Mouse (Mus musculus): ENCODE measurements around the gene Olfr935. TPM values are rescaled to one million over a fixed set of nuclear protein-coding genes. Genes with fewer than 3 reads are reported as not detected.

Gene Olfr935
- not detected in 2 replicates for polyA plus RNA-seq (2016; fragmentation: Nextera tagmentation; extraction: Ambion mirVana)

DNA sequence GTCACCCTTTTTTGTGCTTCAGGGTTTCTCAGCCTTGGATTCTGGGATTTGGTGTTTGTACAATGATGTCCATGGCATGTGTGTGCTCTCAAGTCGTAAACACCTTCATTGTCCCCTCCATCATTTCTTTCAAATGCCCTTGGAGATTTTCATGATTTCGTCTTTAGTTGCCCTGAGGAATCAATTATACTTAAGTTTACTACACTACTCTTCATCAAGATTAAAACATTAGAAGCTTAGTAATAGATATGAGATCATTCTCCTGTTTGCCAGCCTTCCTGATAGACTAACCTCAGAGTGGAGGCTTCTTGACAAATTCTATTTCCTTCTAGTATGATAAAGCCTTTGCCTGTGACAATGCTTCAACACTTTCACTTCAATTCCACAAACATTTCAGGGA lies at the start of gene Olfr935:
Gene Olfr935 (minus strand): TSS at position 101 of the 400 bp plus-strand sequence.
- Histone ChIP-seq H3K27ac (no peak within 1 kb of the TSS), H3K36me3 (no peaks in the 10 kb centered on the region)
- WGBS, result 81% methylated on average over 2 of the region's 2 CpGs

GRCm38 (mm10) chr9:39023277-39023676 lies 23.8 kb upstream of the Olfr935 start, which contains the start of gene Olfr146:
Gene Olfr146 (minus strand): TSS chr9:39023377.
- no peak within 1 kb of the TSS for H3K4me3 ChIP-seq
- no peaks in the 10 kb centered on the region for H3K4me1 ChIP-seq
- 75% methylated on average over 1 of the region's 1 CpGs for WGBS
- H3K36me3 ChIP-seq, result no peaks in the 10 kb centered on the region
- DNase-seq (ENCODE audit: low spot score), result no peak
- no peaks in the 10 kb centered on the region for H3K27me3 ChIP-seq (ENCODE audit: insufficient read depth, poor library complexity, severe bottlenecking)
- no peaks in the 10 kb centered on the region for H3K9me3 ChIP-seq
- no peak within 1 kb of the TSS for H3K27ac ChIP-seq

More for the DNA sequence above, at the start of gene Olfr935:
- no peaks in the 10 kb centered on the region for H3K4me1 ChIP-seq
- no peaks in the 10 kb centered on the region for H3K9me3 ChIP-seq
- H3K27me3 ChIP-seq (ENCODE audit: insufficient read depth, poor library complexity, severe bottlenecking), result no peaks in the 10 kb centered on the region
- H3K4me3 ChIP-seq, result no peak within 1 kb of the TSS
- no peak for DNase-seq (ENCODE audit: low spot score)

DNA sequence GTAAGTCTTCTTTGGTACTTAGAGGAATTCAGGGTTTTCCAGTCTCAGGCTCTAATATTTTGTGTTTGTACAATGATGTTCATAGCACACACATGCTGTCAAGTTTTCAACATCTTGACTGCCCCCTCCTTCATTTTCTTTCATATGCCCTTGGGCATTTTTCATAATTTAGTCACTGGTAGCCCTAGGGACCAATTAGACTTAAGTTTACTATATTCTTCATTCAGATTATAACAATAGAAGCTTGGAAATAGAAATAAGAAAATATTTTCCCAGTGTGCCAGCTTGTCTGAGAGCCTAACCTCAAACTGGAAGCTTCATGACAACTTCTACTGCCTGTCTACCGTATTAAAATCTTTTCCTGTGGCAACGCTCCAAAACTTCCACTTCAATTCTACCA lies 11.3 kb downstream of the Olfr935 start, which contains the start of gene Olfr934:
Gene Olfr934 (minus strand): TSS at position 101 of the 400 bp plus-strand sequence.
- Histone ChIP-seq H3K4me3 (no peak within 1 kb of the TSS), H3K4me1 (no peaks in the 10 kb centered on the region), H3K36me3 (no peaks in the 10 kb centered on the region), H3K9me3 (no peaks in the 10 kb centered on the region), H3K27ac (no peak within 1 kb of the TSS), H3K27me3 (ENCODE audit: insufficient read depth, poor library complexity, severe bottlenecking) (no peaks in the 10 kb centered on the region)
- no peak for DNase-seq (ENCODE audit: low spot score)
- 87% methylated on average over 2 of the region's 2 CpGs for WGBS

DNA sequence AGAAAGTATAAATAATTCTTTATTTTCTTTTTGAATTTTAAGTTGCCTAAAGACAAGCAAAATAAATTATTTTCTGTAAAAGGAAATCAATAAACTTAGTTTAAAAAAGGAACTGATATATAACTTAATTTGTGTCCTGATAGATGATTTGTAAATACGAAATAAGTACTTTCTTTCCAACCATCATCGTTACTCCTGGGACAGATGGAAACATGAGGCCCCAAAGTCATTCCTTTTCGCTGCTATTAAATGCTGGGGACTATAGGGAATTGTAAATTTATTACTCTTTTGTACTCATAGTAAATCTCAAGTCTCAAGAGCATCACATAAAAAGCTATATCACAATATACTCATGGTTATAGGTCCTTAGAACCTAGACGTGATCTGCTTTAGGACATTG lies 27.5 kb downstream of the Olfr935 start, which contains the start of gene Olfr933:
Gene Olfr933 (plus strand): TSS at position 301 of the 400 bp plus-strand sequence.
- no peak within 1 kb of the TSS for H3K27ac ChIP-seq
- H3K4me3 ChIP-seq, result no peak within 1 kb of the TSS
- no peaks in the 10 kb centered on the region for H3K36me3 ChIP-seq
- WGBS, result 82% methylated on average over 4 of the region's 4 CpGs
- no peaks in the 10 kb centered on the region for H3K27me3 ChIP-seq (ENCODE audit: insufficient read depth, poor library complexity, severe bottlenecking)
- DNase-seq (ENCODE audit: low spot score), result no peak
- no peaks in the 10 kb centered on the region for H3K4me1 ChIP-seq
- H3K9me3 ChIP-seq, result no peaks in the 10 kb centered on the region

DNA sequence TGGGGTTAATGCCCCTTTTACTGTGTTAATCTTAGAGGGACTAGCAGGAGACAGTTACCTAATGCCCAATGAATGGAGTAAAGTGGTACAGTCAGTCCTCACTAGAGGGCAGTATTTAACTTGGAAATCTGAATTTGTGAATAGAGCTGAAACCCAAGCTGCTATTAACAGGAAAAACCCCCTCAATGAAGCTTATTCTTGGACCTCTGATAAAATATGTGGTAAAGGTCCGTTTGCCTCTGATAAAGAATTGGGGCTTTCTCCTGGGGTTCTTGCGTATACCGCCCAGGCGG lies 45.4 kb downstream of the Olfr935 start:
- H3K27ac ChIP-seq, result no peak overlapping the region
- no peaks in the 10 kb centered on the region for H3K4me1 ChIP-seq
- H3K4me3 ChIP-seq, result no peak overlapping the region
- DNase-seq (ENCODE audit: low spot score), result no peak
- H3K9me3 ChIP-seq, result no peaks in the 10 kb centered on the region
- H3K27me3 ChIP-seq (ENCODE audit: insufficient read depth, poor library complexity, severe bottlenecking), result no peaks in the 10 kb centered on the region
- WGBS, result 75% methylated on average over 4 of the region's 4 CpGs
- no peaks in the 10 kb centered on the region for H3K36me3 ChIP-seq

DNA sequence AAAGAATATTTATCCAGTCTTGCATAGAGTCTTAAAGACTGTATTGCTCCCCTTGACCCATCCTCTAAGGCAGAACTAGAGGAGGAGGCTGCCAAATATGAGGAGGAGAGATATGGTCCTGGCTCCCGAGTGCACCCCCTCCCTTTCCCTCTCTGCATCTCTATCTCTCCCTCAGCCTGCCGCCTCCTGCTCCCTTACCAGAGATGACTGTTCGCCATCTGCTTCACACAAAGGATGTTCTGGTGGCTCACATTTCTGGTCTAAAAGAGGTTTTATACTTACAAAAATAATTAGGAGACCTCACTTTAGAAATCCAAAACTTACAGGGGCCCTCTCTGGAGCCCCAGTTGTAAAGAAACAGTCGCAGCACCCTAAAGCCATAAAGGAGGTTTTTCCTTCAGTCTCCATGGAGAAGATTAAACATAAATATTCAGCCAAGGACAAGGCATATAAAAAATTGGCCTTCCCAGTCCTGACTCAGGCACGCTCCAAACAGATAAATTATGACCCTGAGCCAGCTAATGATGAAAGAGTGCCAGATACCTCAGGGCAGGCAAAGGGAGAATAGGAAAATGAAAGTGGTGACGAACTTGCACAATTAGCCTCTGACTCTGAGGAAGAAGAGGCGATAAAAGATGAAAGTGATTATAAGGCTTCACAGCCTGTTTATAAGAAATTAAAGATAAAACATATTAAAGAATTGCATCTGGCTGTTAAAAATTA lies 45.9 kb downstream of the Olfr935 start:
- H3K4me3 ChIP-seq, result no peak overlapping the region

More for the DNA sequence above, 45.9 kb downstream of the Olfr935 start:
- DNase-seq (ENCODE audit: low spot score), result no peak
- Histone ChIP-seq H3K9me3 (no peaks in the 10 kb centered on the region), H3K27me3 (ENCODE audit: insufficient read depth, poor library complexity, severe bottlenecking) (no peaks in the 10 kb centered on the region), H3K4me1 (no peaks in the 10 kb centered on the region), H3K36me3 (no peaks in the 10 kb centered on the region), H3K27ac (no peak overlapping the region)
- 82% methylated on average over 7 of the region's 7 CpGs for WGBS

Small RNAs within 50 kb of the gene (microRNA-seq; reads per million reads assigned to microRNA genes)
- not detected for gene Gm25529

Other genes starting within 250 kb of the Olfr935 start
- gene Olfr920, start 247.4 kb downstream of the Olfr935 start, polyA plus RNA-seq (2016; fragmentation: Nextera tagmentation; extraction: Ambion mirVana), result 0.03 TPM in 1 of 2 replicates, not detected in the other
- gene Olfr921, start 226.6 kb downstream of the Olfr935 start, polyA plus RNA-seq (2016; fragmentation: Nextera tagmentation; extraction: Ambion mirVana), result not detected in 2 replicates
- not detected in 2 replicates for gene Olfr922, start 185.1 kb downstream of the Olfr935 start, polyA plus RNA-seq (2016; fragmentation: Nextera tagmentation; extraction: Ambion mirVana)
- not detected in 2 replicates for gene Olfr923, start 173.1 kb downstream of the Olfr935 start, polyA plus RNA-seq (2016; fragmentation: Nextera tagmentation; extraction: Ambion mirVana)
- gene Olfr924, start 155.2 kb downstream of the Olfr935 start, polyA plus RNA-seq (2016; fragmentation: Nextera tagmentation; extraction: Ambion mirVana), result not detected in 2 replicates
- not detected in 2 replicates for gene Olfr26, start 144.6 kb downstream of the Olfr935 start, polyA plus RNA-seq (2016; fragmentation: Nextera tagmentation; extraction: Ambion mirVana)
- not detected in 2 replicates for gene Olfr926, start 122.6 kb downstream of the Olfr935 start, polyA plus RNA-seq (2016; fragmentation: Nextera tagmentation; extraction: Ambion mirVana)
- not detected in 2 replicates for gene Olfr930, start 69.9 kb downstream of the Olfr935 start, polyA plus RNA-seq (2016; fragmentation: Nextera tagmentation; extraction: Ambion mirVana)
- not detected in 2 replicates for gene Olfr933, start 27.4 kb downstream of the Olfr935 start, polyA plus RNA-seq (2016; fragmentation: Nextera tagmentation; extraction: Ambion mirVana)
- not detected in 2 replicates for gene Olfr934, start 11.4 kb downstream of the Olfr935 start, polyA plus RNA-seq (2016; fragmentation: Nextera tagmentation; extraction: Ambion mirVana)
- gene Olfr146, start 23.7 kb upstream of the Olfr935 start, polyA plus RNA-seq (2016; fragmentation: Nextera tagmentation; extraction: Ambion mirVana), result not detected in 2 replicates
- not detected in 2 replicates for gene Olfr937, start 65.3 kb upstream of the Olfr935 start, polyA plus RNA-seq (2016; fragmentation: Nextera tagmentation; extraction: Ambion mirVana)
- gene Olfr938, start 79.2 kb upstream of the Olfr935 start, polyA plus RNA-seq (2016; fragmentation: Nextera tagmentation; extraction: Ambion mirVana), result not detected in 2 replicates
- not detected in 2 replicates for gene Olfr27, start 128.4 kb upstream of the Olfr935 start, polyA plus RNA-seq (2016; fragmentation: Nextera tagmentation; extraction: Ambion mirVana)
- not detected in 2 replicates for gene Olfr943, start 166.6 kb upstream of the Olfr935 start, polyA plus RNA-seq (2016; fragmentation: Nextera tagmentation; extraction: Ambion mirVana)
- gene Olfr944, start 202.2 kb upstream of the Olfr935 start, polyA plus RNA-seq (2016; fragmentation: Nextera tagmentation; extraction: Ambion mirVana), result not detected in 2 replicates